Mouse (Mus musculus): ENCODE data around the gene Intu.

DNA sequence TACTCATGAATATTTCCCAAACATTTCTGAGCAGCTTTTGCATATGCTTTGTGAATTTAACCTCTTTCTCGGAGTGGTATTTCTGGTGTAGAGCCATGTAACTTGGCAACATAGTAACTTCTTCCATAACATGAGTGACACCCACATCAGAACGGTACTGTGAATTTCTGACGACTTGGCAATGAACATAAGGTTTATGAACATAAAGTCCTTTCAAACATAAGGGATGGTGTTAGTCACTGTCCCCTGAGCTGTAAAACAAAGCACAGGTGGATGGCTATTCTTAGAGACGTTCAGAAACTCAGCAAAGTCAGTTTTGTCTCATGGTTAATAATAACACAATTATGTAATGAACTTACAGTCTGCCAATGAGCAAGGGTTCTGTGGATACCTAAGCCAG lies 3.1 kb downstream of the Intu start:
- TF ChIP-seq POLR2A (IDR thresholded peaks at IDR 0.05; ENCODE audit: borderline replicate concordance, insufficient read depth, low read length) (no peak), CTCF (IDR thresholded peaks at IDR 0.05; ENCODE audit: borderline replicate concordance, insufficient read depth, low read depth, low read length) (no peak)
